Mouse (Mus musculus): ENCODE measurements around the gene Rbm44.

The Rbm44 gene

GRCm38 (mm10) chr1:91144813-91145212 is at the start of gene Rbm44:
TSS of gene Rbm44 (plus strand) at chr1:91145089.
- no peak for DNase-seq (ENCODE audit: low spot score in 2 of 2)

GRCm38 (mm10) chr1:91095258-91095657 is 49.6 kb upstream of the Rbm44 start:
- no peak for DNase-seq (ENCODE audit: low spot score in 2 of 2)

- no peak for DNase-seq (ENCODE audit: low spot score in 2 of 2)
Measured at GRCm38 (mm10) chr1:91095853-91096252, 49.0 kb upstream of the Rbm44 start.

GRCm38 (mm10) chr1:91096490-91096889 is 48.4 kb upstream of the Rbm44 start:
- DNase-seq (ENCODE audit: low spot score in 2 of 2) = no peak

DNA sequence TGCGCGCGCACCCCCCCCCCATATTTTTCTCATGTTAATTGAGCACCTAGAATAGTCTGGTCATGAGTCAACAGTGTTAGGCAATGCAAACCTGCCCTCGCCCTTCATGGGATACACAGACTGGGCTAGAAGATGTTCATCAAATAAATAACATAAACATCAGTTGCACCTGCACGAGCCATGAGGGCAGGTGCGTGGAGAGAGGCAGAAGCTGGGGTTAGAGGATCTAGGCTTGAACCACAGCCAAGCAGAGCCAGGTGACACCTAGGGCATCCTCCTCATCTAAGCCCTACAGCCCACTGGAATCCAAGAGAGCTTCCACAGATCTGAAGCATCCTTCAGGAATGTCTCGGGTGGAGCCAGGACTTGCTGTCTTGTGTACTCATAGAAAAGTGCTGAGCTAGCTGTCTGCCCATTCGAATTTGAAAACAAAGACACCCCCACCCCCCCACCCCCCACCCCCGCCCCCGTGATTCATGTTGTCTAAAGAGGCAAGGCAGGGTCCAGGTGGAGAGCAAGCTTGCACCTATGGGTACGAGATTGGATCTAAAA is 47.5 kb upstream of the Rbm44 start:
- DNase-seq (ENCODE audit: low spot score in 2 of 2) = no peak

DNA sequence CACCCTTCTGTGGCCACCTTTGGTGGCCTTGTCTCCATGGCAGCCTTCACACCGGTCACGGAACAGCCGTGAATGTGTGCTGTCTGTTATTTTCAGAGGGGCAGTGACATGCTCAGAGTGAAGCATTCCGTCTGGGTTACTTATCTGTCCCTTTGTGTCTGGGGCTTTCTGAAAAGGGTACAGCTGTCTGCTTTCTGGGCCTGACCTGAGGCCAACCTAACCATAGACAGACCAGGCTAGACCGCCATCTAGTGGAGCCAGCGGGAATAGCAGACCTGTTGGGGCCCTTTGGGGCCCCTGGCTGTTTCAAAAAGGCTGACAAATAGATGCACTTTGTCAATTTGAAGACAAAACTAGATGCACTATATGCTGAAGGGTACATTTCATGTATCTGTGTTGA is 46.0 kb upstream of the Rbm44 start:
- peak in 1 of 2 experiments; percentile 64 for DNase-seq (ENCODE audit: low spot score in 2 of 2)

GRCm38 (mm10) chr1:91101709-91102440 is 43.0 kb upstream of the Rbm44 start:
- DNase-seq (ENCODE audit: low spot score in 2 of 2) = no peak

DNA sequence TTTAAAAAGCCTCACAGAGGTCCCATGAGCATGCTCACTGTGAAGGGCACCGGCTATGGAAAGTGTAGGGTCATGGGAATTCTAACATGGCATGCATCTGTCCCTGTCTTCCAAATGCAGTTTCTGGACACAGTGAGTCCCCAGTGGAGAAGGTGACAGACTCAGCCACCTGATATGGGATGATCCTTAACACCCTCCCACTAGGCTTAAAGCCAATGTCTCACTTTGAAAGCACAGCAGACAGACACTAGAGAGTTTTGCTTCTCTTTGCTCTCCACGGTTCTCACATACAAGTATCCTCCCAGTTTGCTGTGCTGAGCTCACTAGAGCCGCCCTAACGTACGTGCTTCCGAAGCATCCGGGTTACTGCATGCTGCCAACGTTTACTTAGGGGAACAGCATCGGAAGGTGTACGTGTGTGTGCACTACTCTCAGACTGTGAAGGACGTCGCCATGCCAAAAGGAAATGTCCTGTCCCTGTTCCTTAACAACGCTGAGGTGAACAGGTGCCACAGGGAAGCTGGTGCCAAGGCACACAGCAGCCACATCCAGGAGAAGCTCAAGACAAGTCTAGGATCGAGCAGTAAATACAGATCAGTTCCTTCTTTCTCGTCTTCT is 41.4 kb upstream of the Rbm44 start:
- no peak for DNase-seq (ENCODE audit: low spot score in 2 of 2)

DNA sequence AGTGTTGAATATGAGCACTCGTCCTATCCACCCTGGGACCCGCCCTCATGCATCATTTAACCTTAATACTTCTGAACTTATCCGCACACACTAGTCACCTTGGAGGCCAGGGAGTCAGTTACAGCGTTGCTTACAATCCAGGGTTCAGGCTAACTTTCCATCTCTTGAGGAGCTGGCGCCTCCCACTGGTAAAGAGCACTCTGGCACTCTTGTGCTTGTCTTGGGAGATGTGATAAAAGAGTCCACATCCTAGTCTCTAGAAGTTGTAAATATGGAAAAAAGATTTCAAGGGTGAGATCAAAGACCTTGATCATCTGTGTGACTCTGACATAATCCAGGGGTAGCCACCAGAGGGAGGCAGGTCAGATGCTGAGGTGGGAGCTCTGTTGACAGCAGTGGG is 37.3 kb upstream of the Rbm44 start:
- DNase-seq (ENCODE audit: low spot score in 2 of 2) = no peak

GRCm38 (mm10) chr1:91109302-91109701 is 35.6 kb upstream of the Rbm44 start:
- no peak for DNase-seq (ENCODE audit: low spot score in 2 of 2)

- no peak for DNase-seq (ENCODE audit: low spot score in 2 of 2)
Measured at GRCm38 (mm10) chr1:91112171-91112570, 32.7 kb upstream of the Rbm44 start.

DNA sequence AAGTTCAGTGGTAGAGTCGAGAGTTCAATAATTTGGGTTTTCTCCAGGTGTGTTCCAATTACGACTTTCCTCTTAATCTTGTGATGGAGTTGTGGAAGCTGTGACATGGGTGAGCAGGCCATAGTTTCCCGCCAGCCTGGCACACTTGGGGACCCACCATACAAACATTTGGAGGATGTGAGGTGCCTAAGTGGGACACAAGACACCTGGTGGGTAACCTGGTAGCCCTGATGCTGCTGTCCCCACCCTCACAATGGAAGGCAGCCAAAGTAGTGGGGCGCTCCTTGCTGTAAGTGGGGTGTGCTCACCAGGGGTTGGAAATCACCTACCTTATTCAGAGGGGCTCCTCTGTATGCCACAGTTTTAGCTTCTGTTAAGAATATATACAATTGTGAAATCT is 32.3 kb upstream of the Rbm44 start:
- DNase-seq (ENCODE audit: low spot score in 2 of 2) = no peak

DNA sequence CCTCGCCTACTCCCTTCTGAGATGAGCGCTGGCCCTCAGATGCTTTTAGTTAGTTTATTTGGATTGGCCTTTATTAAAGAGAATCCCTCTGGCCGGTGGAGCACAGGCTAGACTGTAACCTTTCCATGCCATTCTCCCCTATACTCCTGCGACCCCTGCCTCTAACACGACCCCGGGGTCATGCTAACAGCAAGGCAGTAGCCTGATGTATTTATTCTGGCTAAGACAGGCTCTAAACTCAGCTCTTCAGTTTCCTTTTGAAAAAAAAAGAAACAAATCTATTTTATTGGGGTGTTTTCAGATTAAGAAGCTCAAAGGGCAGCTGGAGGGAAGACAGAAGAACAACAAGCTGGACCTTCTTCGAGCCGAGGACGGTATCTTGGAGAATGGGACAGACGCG is 22.8 kb upstream of the Rbm44 start:
- DNase-seq (ENCODE audit: low spot score in 2 of 2) = no peak

DNA sequence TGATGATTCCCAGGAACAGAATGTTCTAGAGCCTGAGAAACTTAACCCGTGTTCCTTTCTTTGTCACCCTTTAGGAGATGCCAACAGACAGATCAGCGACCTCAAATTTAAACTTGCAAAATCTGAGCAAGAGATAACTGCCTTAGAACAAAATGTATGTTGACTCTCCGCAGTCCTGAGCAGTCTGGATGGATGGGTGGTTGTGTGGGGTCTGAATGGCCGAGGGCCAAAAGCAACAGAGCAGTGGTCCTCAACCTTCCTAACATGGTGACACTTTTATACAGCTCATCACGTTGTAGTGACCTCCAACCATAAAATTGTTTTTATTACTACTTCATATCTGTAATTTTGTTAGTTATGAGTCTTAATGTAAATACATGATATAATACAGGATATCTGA is 21.9 kb upstream of the Rbm44 start:
- no peak for DNase-seq (ENCODE audit: low spot score in 2 of 2)

GRCm38 (mm10) chr1:91123466-91123865 is 21.4 kb upstream of the Rbm44 start:
- DNase-seq (ENCODE audit: low spot score in 2 of 2) = no peak

DNA sequence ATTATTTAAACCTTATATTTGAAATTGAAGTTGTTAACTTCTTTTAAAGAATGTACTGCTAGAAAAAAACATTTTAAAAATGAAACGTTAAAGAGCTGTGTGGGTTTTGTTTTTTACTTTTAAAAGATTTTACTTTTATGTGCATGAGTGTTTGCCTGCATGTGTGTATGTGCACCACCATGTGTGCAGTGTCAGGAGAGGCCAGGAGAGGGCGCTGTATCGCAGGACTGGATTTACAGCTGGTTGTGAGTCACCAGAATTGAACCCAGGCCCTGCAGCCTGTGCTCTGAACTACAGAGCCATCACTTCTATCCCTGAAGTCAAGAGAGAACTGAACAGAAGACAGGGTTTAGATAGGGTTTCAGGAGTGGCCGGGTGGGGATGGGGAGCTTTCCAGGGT is 16.0 kb upstream of the Rbm44 start:
- DNase-seq (ENCODE audit: low spot score in 2 of 2) = no peak

GRCm38 (mm10) chr1:91137036-91137435 is 7.9 kb upstream of the Rbm44 start:
- no peak for DNase-seq (ENCODE audit: low spot score in 2 of 2)

DNA sequence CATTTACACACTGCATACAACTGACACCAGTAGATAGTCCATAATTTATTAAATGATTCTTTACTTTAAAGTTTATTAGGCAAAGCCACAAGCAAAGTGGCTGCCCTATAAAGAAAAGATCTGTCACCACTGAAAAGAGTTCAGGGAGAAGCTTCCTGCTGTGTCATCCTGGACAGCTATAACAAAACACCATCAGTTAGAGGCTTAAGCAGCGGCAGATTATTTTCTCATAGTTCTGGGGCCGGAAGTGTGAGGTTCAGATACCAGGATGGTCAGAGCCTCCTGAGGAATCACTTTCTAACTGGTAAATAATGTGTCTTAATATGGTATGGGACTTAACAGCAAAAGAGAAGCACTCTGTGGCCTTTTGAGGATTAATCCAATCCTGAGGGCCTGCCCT is 6.6 kb downstream of the Rbm44 start:
- DNase-seq (ENCODE audit: low spot score in 2 of 2) = no peak

- DNase-seq (ENCODE audit: low spot score in 2 of 2) = no peak
Measured at GRCm38 (mm10) chr1:91166798-91167197, 21.9 kb downstream of the Rbm44 start.

DNA sequence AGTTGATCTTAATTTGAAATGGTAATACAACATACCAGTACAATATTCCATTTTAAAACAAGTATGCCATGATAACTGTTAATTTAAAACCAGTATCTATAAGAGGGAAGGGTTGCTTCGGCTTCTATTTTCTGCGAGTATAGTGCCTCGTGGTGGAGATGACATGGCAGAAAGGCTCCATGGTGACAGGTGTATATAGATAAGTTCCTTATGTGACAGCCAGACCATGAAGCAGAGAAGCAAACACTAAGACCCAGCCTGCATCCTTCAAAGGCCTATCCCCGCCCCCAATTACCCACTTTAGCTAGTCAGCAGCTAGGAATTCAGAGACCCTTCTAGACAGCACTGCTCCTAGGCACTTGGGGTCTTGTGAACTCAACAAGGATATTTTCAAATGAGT is 24.3 kb downstream of the Rbm44 start:
- no peak for DNase-seq (ENCODE audit: low spot score in 2 of 2)

DNA sequence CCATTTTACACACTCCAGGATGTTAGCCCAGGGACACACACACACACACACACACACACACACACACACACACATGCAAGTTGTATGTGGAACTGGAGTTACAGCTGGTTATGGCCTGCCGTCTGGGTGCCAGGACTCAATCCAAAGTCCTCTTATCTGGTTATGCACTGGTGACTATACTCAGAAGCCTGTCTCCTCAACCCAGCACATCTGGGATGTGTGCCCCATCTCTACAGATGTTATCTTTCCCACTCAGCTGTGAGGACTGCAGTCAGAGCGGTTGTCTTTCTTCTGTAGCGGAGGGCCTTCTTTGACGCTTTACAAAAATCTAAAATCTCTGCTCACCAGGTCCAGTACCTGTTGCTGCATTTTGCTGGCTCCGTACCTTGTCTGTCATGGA is 29.9 kb downstream of the Rbm44 start:
- DNase-seq (ENCODE audit: low spot score in 2 of 2) = no peak

GRCm38 (mm10) chr1:91176026-91176425 is 31.1 kb downstream of the Rbm44 start:
- DNase-seq (ENCODE audit: low spot score in 2 of 2) = no peak

DNA sequence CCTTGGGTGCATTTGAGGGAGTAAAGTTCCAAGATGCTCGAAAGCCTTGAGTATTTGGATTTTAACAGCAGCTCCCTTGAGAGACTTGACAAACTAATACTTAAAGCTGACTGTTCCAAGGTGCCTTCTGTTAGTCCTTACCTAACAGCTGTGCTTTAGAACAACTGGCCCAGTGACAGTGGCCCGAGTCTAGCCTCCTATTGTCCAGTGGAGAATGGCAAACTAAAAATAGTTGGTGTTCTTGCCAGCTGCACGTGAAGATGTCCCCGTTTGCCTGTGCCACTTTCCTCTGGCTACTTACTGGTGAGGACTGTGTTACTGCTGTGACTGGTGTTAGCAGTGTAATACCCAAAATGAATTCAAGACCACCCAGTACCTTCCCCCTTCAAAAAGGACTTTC is 32.0 kb downstream of the Rbm44 start:
- DNase-seq (ENCODE audit: low spot score in 2 of 2) = no peak
